Mouse (Mus musculus) 416B (cell line): Measurements from ENCODE around the gene Slc35g1.
A peak's percentile ranks its signal among the peaks of the same experiment; 100 is the strongest.
"Not testable (repeated sequence)": the region's sequence is repeated elsewhere in the genome, so short reads cannot be mapped to it uniquely, and the experiment has no call there.

Source experiments
- DNase-seq: peaks from one replicate; pipeline ENCODE4 v3.0.0; 2011; ENCODE audit warnings: low read depth

Slc35g1 gene

DNA sequence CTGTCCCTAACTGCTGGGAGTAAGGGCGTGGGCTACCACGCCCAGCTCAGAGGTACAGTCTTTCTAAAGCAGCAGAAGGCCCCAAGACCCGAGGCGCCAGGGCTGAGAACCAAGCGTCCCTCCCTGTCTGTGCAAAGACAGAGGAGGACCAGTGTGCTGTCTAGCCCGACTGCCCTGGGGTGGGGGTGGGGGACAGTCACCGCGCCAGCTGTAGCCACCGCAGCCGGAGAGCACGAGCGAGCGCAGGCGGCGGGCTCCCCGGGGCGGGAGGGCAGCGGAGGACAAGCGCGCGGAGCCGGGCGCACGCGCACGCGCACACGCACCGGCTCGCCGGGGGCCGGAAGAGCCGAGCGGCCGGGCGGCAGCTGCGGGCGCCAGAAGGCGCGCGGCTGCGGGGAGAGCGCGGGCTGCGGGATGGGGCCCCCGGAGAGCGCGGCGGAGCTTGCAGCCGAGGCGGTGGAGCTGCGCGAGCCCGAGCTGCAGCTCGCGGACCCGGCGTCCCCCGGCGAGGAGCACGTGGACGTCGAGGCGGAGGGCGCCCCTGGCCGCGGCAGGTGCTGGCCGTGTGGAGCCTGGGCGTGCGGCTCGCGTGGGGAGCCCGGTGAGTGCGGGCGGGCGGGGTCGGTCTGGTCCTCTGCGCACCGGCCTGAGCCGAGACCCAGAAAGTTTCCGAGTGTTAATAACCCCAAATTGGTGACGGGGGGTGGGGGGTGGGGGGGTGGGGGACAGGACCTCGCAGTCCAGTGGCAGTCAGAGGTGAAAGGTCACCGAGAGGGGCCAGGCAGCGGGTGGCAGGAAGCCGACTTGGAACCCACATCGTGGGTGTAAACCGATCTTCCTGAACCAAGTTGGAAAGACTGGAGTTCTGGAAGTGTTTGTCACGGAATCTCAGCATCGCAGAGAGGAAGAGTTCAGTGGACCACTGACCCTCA, at the start of gene Slc35g1:
Gene Slc35g1, plus strand, starts transcription at position 280 of the 932 bp plus-strand sequence.
- peak; percentile 70 for DNase-seq

- no peak for DNase-seq
These were observed 47.3 kb upstream of the Slc35g1 start for GRCm38 (mm10) chr19:38348271-38349012.

- no peak for DNase-seq
These were observed 46.8 kb upstream of the Slc35g1 start for GRCm38 (mm10) chr19:38349013-38349341.

DNA sequence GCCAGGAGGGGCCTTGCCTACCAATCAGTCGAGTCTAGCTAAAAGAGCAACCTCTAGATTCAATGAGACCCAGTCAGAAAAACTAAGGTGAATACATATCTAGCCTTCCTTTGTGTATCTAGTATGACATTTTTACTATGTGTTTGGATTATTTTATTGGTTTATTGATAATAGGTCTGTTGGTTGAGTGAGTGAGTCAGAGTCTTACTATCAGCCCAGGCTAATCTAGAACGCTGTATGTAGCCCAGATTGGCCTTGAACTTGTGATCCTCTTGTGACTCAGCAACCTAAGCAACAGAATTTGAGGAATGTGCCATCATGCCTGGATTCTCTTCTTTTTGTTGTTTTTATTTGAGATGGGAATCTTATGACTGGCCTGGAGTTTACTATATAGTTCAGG, 44.6 kb upstream of the Slc35g1 start:
- DNase-seq: peak; percentile 19

GRCm38 (mm10) chr19:38351728-38352127, 44.1 kb upstream of the Slc35g1 start:
- DNase-seq: no peak

DNA sequence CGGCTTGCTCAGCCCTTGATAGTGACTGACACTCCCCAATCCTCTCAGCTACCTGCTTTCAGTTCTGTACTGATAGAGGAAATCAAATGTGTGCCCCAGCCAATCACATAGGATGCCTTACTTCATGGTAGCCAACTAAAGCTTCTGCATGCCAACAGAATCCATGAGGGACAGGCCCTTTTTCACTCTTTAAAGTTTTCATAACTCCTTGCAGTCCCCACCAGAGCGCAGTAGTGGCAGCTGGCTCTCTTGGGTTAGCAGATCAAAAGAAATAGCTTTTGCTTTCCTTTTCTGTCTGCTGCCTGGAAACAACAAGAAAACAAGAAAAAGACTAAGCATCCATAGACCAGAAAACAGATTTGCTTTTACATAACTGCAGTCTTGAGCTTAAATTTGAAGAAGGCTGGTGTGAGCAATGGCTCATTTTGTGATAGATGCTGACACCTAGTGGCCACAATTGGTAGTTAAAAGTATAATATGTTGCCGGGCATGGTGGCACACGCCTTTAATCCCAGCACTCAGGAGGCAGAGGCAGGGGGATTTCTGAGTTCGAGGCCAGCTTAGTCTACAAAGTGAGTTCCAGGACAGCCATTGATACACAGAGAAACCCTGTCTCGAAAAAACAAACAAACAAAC, 43.2 kb upstream of the Slc35g1 start:
- DNase-seq: peak; percentile 74

DNA sequence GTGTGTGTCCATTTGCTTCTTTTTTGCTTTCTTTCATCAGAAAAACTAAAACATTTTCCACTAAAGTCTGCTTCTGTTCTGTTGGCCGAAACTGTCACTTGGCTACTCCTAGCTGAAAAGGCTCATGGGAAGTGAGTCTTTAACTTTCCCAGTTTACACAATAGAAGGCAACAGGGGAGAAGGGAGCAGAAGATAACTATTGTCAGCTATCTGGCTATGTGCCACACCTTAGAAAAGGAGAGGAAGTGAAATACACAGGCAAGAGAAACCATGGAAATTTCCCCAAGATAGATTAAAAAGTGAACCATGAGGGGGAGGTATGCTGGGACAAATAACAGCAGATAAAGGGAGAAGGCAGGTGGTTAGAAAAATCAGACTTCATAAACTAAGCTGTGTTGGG, 41.5 kb upstream of the Slc35g1 start:
- no peak for DNase-seq

- peak; percentile 52 for DNase-seq
These were observed 40.9 kb upstream of the Slc35g1 start for GRCm38 (mm10) chr19:38354819-38355360.

- DNase-seq: no peak
These were observed 39.5 kb upstream of the Slc35g1 start for GRCm38 (mm10) chr19:38356211-38356828.

GRCm38 (mm10) chr19:38357956-38358623, 37.7 kb upstream of the Slc35g1 start:
- DNase-seq: no peak

GRCm38 (mm10) chr19:38359287-38359686, 36.5 kb upstream of the Slc35g1 start:
- DNase-seq: peak; percentile 33

DNA sequence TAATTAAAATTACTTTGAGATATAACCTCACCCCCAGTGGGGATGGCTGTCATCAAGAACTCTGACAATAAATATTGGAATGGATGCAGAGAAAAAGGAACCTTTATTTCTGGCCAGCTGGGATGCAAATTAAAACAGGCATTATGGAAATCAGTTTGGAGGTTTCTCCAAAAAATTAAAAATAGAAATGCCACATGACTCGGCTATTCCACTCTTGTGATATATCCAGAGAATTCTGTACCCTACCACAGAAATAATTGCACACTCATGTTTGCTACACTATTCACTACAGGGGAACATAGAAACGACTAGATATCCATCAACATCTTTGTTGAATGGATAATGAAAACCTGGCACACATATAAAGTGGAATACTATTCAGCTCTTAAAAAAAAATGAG, 33.9 kb upstream of the Slc35g1 start:
- no peak for DNase-seq

DNA sequence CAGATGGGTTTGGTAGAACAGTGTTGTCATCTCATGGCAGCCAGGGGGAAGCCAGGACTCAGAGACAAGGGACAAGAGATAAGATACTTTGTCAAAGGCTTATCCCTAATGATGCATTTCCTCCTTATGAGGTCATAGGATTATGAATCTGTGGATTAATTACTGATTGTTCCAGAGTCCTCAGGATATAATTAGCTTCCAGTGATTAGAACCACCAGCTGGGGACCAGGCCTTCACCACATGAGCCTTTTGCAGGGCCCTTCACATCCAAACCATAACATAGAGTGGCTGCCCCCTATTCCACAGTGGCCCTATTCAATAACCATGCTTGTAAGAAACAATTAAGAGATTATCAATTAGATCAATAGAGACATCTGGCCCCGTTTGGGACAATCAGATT, 32.4 kb upstream of the Slc35g1 start:
- DNase-seq: no peak

GRCm38 (mm10) chr19:38363879-38364659, 31.7 kb upstream of the Slc35g1 start:
- DNase-seq: no peak

GRCm38 (mm10) chr19:38364939-38365614, 30.7 kb upstream of the Slc35g1 start:
- DNase-seq: no peak

GRCm38 (mm10) chr19:38372460-38373102, 23.2 kb upstream of the Slc35g1 start:
- no peak for DNase-seq

DNA sequence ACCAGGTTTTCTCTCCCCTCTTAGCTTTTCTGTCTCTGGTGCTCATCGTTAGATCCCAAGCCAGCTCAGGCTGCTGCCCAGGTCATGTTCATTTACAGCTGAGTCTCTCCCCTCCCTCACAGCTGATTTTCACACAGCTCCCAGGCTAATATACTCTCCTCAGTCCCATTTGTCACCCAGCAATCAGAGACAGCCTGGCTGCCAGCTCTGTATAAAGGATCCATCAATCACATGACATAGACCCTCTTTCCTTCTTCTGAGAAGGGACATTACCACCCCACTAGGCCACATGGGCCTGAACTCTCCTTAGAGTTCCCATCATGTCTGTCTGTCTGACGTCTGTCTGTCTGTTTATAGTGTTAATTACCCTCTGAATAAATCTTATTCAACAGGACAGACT, 22.4 kb upstream of the Slc35g1 start:
- DNase-seq: no peak

GRCm38 (mm10) chr19:38383769-38384168, 12.0 kb upstream of the Slc35g1 start:
- no peak for DNase-seq

GRCm38 (mm10) chr19:38387021-38387420, 8.8 kb upstream of the Slc35g1 start:
- DNase-seq: not testable (repeated sequence)
